Mouse (Mus musculus) heart, embryonic 15.5 days (tissue): ENCODE data around the gene Lbx2. TPM values are rescaled to one million over a fixed set of nuclear protein-coding genes. Genes with fewer than 3 reads are reported as not detected.
A peak's percentile ranks its signal among the peaks of the same experiment; 100 is the strongest.

Experiments
- ATAC-seq: fragments of 200-750 bp; cut with Nextera tagmentation; replicated peaks from 2 replicates; pipeline ENCODE4 v1.8.0; 2017; ENCODE audit warnings: low read depth, moderate TSS enrichment; ENCODE audit not compliant: insufficient number of reproducible peaks, insufficient read depth, low FRiP score
- H3K27ac ChIP-seq: fragments of 300-500 bp; sonication (generic); 2 replicates; pipeline ENCODE4 v1.5.1; 2015; ENCODE audit warnings: mild to moderate bottlenecking, inconsistent platforms
- H3K27me3 ChIP-seq: fragments of 300-500 bp; sonication (generic); 2 replicates; pipeline ENCODE4 v1.6.1; 2015; ENCODE audit warnings: inconsistent platforms
- H3K36me3 ChIP-seq: fragments of 300-500 bp; sonication (generic); 2 replicates; pipeline ENCODE4 v1.6.1; 2015; ENCODE audit warnings: mild to moderate bottlenecking, inconsistent platforms
- H3K4me1 ChIP-seq: fragments of 300-500 bp; sonication (generic); replicated peaks from 2 replicates; pipeline ENCODE4 v1.6.1; 2015; ENCODE audit warnings: inconsistent platforms
- H3K4me2 ChIP-seq: fragments of 300-500 bp; sonication (generic); 2 replicates; pipeline ENCODE4 v1.6.1; 2015; ENCODE audit warnings: inconsistent platforms, mild to moderate bottlenecking, moderate library complexity
- H3K4me3 ChIP-seq: fragments of 300-500 bp; sonication (generic); 2 replicates; pipeline ENCODE4 v1.5.1; 2015; ENCODE audit warnings: mild to moderate bottlenecking, inconsistent platforms
- H3K9ac ChIP-seq: fragments of 300-500 bp; sonication (generic); 2 replicates; pipeline ENCODE4 v1.6.1; 2015; ENCODE audit warnings: mild to moderate bottlenecking, inconsistent platforms
- H3K9me3 ChIP-seq: fragments of 300-500 bp; sonication (generic); replicated peaks from 2 replicates; pipeline ENCODE4 v1.6.1; 2016; ENCODE audit warnings: inconsistent platforms
- WGBS: fragments of 180-500 bp; shearing (Covaris S2); methylation state at CpG from one replicate; pipeline ENCODE4 v1.1.7; 2015; ENCODE audit warnings: mixed read lengths; 5-methylcytosine and 5-hydroxymethylcytosine counted together
- polyA plus RNA-seq: library from polyadenylated mRNA; unstranded; fragments of >200 nt; fragmentation: Nextera tagmentation; extraction: Ambion mirVana; gene quantifications from 2 replicates; pipeline ENCODE4 v1.2.1, GENCODE M21; 2015

Gene Lbx2
- 0.42 and 0.48 TPM in 2 replicates for polyA plus RNA-seq

DNA sequence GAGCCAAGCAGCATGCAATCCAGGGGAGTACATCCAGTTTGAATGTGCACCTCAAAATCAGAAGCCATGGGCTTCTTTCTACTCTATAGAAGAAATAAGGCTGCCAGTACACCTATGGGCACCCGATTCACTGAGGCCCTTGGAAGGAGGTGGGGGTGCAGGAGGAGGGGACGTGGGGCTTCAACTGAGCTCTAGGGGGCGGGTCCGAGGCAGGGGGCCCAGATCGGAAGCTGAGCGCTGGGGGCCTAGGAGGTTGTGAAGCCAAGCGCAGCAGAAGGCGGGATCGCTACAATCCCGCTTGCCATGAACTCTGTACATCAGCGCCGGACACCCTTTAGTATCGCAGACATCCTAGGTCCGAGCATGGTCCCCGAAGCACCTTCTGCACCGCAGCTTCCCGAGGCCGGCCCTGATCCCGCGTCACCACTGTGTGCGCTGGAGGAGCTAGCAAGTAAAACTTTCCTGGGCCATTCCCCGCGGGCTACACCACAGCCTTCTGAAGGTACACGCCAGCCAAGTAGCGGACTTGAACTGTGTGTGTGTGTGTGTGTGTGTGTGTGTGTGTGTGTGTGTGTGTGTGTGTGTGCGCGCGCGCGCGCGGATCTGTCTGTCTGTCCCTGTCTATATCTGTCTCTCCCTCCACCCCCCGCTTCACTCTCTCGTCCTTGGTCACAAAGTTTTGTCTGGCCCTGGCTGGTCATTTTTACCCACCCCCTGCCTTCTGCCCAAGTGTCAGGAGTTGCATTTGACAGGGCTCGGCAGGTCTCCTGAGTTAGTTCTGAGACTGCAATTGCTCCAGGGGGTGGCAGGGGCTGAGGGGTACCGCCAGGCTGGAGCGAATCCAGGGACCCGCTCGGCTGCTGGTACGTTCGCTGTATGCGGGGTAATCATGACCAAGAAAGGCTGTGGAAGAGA is at the start of gene Lbx2:
TSS of gene Lbx2 (plus strand) at position 247 of the 915 bp plus-strand sequence.
- Histone ChIP-seq H3K4me2 (peak within 1 kb of the TSS; percentile 67), H3K9me3 (no peaks in the 10 kb centered on the region), H3K4me3 (peak within 1 kb of the TSS; percentile 45), H3K36me3 (peaks cover 10% of the 10 kb centered on the region), H3K4me1 (peaks cover 20% of the 10 kb centered on the region), H3K9ac (peak within 1 kb of the TSS; percentile 47; the same call in 1 of the 2 replicates), H3K27me3 (peaks cover 85% of the 10 kb centered on the region), H3K27ac (no peak within 1 kb of the TSS)
- ATAC-seq = no peak
- 4% methylated on average over 42 of the region's 42 CpGs for WGBS

DNA sequence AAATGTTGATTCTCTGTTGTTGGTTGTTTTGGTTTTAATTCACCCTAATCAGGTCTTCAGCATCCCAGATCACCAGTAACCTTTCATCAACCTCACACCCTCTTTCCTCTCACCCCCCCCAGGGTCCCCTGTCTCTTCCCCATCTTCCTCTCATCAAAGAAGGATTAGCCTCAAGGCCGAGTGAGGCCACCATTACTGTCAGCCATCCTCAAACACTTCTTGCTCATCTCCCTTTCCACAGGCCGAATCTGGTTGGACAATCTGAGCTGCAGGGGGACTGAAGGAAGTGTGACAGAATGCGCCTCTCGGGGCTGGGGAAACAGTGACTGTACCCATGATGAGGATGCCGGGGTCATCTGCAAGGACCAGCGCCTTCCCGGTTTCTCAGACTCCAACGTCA is 49.0 kb upstream of the Lbx2 start:
- Histone ChIP-seq H3K27me3 (peaks cover 10% of the 10 kb centered on the region), H3K4me3 (no peak overlapping the region), H3K4me1 (peaks cover 29% of the 10 kb centered on the region), H3K9me3 (no peaks in the 10 kb centered on the region), H3K4me2 (no peak overlapping the region), H3K9ac (no peak overlapping the region), H3K27ac (no peak overlapping the region), H3K36me3 (no peaks in the 10 kb centered on the region)
- no peak for ATAC-seq
- WGBS = 77% methylated on average over 8 of the region's 8 CpGs

- no peaks in the 10 kb centered on the region for H3K9me3 ChIP-seq
- H3K4me1 ChIP-seq = peaks cover 21% of the 10 kb centered on the region
- WGBS = 15% methylated on average over 24 of the region's 24 CpGs
- no peaks in the 10 kb centered on the region for H3K36me3 ChIP-seq
- H3K4me3 ChIP-seq = peak overlapping the region; percentile 33
- H3K9ac ChIP-seq = no peak overlapping the region
- peak overlapping the region; percentile 62 for H3K4me2 ChIP-seq
- peaks cover 8% of the 10 kb centered on the region; the same call in 1 of the 2 replicates for H3K27me3 ChIP-seq
- no peak; the same call in 1 of the 2 replicates for ATAC-seq
- no peak overlapping the region for H3K27ac ChIP-seq
Measured at GRCm38 (mm10) chr6:83038496-83039012, 47.6 kb upstream of the Lbx2 start.

GRCm38 (mm10) chr6:83040601-83041000 is 45.6 kb upstream of the Lbx2 start:
- Histone ChIP-seq H3K27ac (no peak overlapping the region), H3K9me3 (no peaks in the 10 kb centered on the region), H3K27me3 (0 out of 2 replicates have a peak, but pooled peaks cover 4% of the 10 kb centered on the region), H3K4me2 (no peak overlapping the region), H3K36me3 (no peaks in the 10 kb centered on the region), H3K4me3 (no peak overlapping the region), H3K9ac (no peak overlapping the region), H3K4me1 (peaks cover 18% of the 10 kb centered on the region)
- WGBS = 77% methylated on average over 5 of the region's 5 CpGs
- ATAC-seq = no peak

GRCm38 (mm10) chr6:83043561-83043960 is 42.6 kb upstream of the Lbx2 start:
- peaks cover 14% of the 10 kb centered on the region for H3K4me1 ChIP-seq
- 65% methylated on average over 6 of the region's 6 CpGs for WGBS
- H3K9ac ChIP-seq = no peak overlapping the region
- H3K9me3 ChIP-seq = no peaks in the 10 kb centered on the region
- H3K4me2 ChIP-seq = no peak overlapping the region
- H3K4me3 ChIP-seq = no peak overlapping the region
- H3K27ac ChIP-seq = no peak overlapping the region
- H3K36me3 ChIP-seq = no peaks in the 10 kb centered on the region
- ATAC-seq = no peak
- 0 out of 2 replicates have a peak, but pooled peaks cover 4% of the 10 kb centered on the region for H3K27me3 ChIP-seq

- Histone ChIP-seq H3K9ac (no peak overlapping the region), H3K4me1 (peaks cover 11% of the 10 kb centered on the region), H3K27me3 (0 out of 2 replicates have a peak, but pooled peaks cover 4% of the 10 kb centered on the region), H3K36me3 (no peaks in the 10 kb centered on the region), H3K4me3 (no peak overlapping the region), H3K4me2 (no peak overlapping the region), H3K27ac (no peak overlapping the region), H3K9me3 (no peaks in the 10 kb centered on the region)
- 86% methylated on average over 5 of the region's 5 CpGs for WGBS
- ATAC-seq = no peak
Measured at GRCm38 (mm10) chr6:83043993-83044392, 42.2 kb upstream of the Lbx2 start.

DNA sequence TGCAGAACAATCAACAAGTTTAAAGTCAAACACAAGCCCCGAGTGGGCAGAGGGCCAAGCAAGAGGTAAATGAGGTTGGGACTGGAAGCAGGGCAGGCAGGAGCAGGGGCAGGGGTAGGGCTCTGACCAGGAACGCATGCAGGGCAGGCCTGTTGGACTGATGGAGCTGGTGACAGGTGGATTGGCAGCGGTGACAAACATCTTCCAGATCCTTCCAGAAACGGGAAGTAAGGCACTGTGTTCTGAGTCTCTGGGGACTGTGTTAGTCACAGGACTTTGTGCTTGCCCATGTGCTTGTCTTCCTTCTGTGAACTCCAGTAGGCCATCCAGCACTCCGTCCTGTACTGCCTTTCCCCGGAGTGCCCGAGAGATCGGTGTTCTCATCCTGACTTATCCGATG is 41.4 kb upstream of the Lbx2 start:
- H3K27ac ChIP-seq = peak overlapping the region; percentile 64
- no peaks in the 10 kb centered on the region for H3K36me3 ChIP-seq
- no peaks in the 10 kb centered on the region for H3K9me3 ChIP-seq
- peak; percentile 82 for ATAC-seq
- WGBS = 27% methylated on average over 9 of the region's 9 CpGs
- 0 out of 2 replicates have a peak, but pooled peaks cover 4% of the 10 kb centered on the region for H3K27me3 ChIP-seq
- no peak overlapping the region for H3K4me2 ChIP-seq
- peaks cover 11% of the 10 kb centered on the region for H3K4me1 ChIP-seq
- H3K9ac ChIP-seq = no peak overlapping the region
- H3K4me3 ChIP-seq = no peak overlapping the region

DNA sequence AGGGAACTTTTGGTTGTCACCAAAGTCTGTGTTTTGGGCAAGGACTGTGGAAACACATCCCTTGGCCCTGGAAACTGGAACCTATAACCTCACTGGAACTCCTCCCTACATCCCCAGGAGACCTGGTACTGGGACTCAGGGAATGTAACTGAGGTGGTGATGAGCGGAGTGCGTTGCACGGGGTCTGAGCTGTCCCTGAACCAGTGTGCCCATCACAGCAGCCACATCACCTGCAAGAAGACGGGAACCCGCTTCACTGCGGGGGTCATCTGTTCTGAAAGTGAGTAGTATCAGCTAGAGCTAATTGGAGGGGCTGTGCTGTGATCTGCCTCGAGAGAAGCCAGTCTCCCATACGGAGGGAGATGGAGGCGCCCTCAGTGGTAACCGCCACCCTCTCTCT is 36.8 kb upstream of the Lbx2 start:
- no peak for ATAC-seq
- Histone ChIP-seq H3K9ac (no peak overlapping the region), H3K27ac (no peak overlapping the region), H3K36me3 (peaks cover 8% of the 10 kb centered on the region), H3K27me3 (no peaks in the 10 kb centered on the region), H3K9me3 (no peaks in the 10 kb centered on the region), H3K4me1 (peaks cover 18% of the 10 kb centered on the region), H3K4me2 (no peak overlapping the region), H3K4me3 (no peak overlapping the region)
- 67% methylated on average over 10 of the region's 10 CpGs for WGBS

DNA sequence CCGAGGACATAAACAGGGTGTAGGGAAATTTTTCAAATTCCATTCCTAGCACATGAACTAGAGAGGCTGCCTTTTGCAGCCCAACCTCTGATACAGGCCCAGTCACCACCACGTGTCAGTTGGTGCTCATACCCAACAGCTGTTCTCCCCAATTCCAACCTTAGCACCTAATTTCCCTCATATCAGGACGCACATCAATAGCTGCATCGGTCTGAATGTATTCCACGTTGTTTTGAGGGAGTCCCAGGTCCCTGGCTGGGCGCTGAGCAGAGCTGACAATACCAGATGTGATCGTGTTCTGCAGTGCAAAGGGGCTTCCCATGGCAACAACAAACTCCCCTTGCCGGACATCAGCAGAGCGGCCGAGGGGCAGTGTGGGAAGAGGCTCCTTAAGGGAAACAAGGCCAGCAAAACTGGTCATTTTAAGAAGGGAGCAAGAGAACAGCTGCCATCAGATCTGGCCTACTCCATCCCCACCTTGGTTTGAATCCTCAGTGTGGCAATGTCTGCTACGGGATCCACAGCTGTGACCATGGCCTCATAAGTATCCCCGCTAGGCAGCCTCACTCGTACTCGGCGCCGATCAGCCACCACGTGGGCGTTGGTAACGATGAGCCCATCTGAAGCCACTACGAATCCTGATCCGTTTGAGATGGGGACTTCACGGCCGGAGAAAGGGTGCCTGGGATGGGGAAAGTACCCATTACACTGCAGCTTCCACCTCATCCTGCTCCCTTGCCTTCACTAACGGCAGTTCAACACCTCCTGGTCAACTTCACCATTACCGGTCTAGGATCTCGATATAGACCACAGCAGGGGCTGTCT is 32.8 kb upstream of the Lbx2 start:
- H3K36me3 ChIP-seq = peaks cover 17% of the 10 kb centered on the region
- no peaks in the 10 kb centered on the region for H3K9me3 ChIP-seq
- peak overlapping the region; percentile 85 for H3K9ac ChIP-seq
- H3K4me3 ChIP-seq = peak overlapping the region; percentile 81
- H3K4me2 ChIP-seq = peak overlapping the region; percentile 95
- 2% methylated on average over 26 of the region's 26 CpGs for WGBS
- no peaks in the 10 kb centered on the region for H3K27me3 ChIP-seq
- H3K4me1 ChIP-seq = peaks cover 26% of the 10 kb centered on the region
- H3K27ac ChIP-seq = peak overlapping the region; percentile 80
- no peak for ATAC-seq

DNA sequence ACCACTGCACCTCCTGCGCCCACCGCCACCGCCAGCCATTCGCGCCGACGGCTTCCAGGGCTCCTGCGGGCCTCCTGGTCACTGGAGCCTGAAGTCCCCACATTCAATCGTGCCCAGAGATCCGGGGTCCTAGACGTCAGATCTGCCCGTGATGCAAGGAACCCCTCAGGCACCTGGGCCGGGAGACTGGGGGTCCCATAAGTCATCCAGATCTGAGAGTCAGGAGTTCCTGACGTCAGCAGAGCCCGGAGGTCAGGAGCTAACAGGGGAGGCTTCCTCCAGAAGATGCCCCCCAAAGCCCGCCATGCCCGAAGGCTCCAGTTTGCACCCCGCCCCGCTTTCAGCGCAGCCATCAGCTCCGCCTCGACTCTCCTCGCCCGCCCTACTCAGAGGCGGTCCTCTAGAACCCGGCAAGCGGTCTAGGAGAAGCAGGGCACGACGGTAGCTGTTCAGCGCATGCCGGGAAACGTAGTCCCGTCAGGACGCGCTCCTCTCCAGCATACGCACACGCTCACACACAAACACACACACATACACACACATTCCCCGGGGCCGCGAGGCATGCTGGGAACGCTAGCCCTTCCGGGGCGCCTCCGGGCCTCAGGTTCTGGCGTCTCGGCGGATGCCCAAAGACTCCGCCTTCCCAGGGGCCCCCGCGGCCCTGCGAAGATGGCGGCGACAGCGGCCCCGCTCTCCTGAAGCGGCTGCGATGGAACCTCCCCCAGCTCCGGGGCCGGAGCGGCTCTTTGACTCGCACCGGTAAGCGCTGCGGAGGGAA is 31.9 kb upstream of the Lbx2 start, which contains the start of gene Aup1:
TSS of gene Aup1 (plus strand) at position 448 of the 778 bp plus-strand sequence.
- Histone ChIP-seq H3K27ac (peak within 1 kb of the TSS; percentile 80), H3K9ac (peak within 1 kb of the TSS; percentile 85), H3K27me3 (0 out of 2 replicates have a peak, but pooled peaks cover 3% of the 10 kb centered on the region), H3K36me3 (peaks cover 17% of the 10 kb centered on the region), H3K4me1 (peaks cover 26% of the 10 kb centered on the region), H3K9me3 (no peaks in the 10 kb centered on the region), H3K4me3 (peak within 1 kb of the TSS; percentile 81), H3K4me2 (peak within 1 kb of the TSS; percentile 95)
- peak; percentile 95 for ATAC-seq
- under 1% methylated on average over 64 of the region's 64 CpGs for WGBS
